Mouse (Mus musculus): ENCODE data around the gene Sipa1l2.
"Not testable (repeated sequence)": the region's sequence is repeated elsewhere in the genome, so short reads cannot be mapped to it uniquely, and the experiment has no call there.

Sipa1l2 gene

GRCm38 (mm10) chr8:125449048-125449447 is 120.6 kb downstream of the Sipa1l2 start:
- no peak for DNase-seq

GRCm38 (mm10) chr8:125447543-125447942 is 122.1 kb downstream of the Sipa1l2 start:
- DNase-seq: no peak

GRCm38 (mm10) chr8:125446236-125446635 is 123.4 kb downstream of the Sipa1l2 start:
- DNase-seq: no peak

GRCm38 (mm10) chr8:125445225-125445609 is 124.4 kb downstream of the Sipa1l2 start:
- DNase-seq: no peak

GRCm38 (mm10) chr8:125444457-125445224 is 125.0 kb downstream of the Sipa1l2 start:
- DNase-seq: no peak

- DNase-seq: no peak
These were observed 134.1 kb downstream of the Sipa1l2 start for GRCm38 (mm10) chr8:125435320-125436100.

- no peak for DNase-seq
These were observed 135.5 kb downstream of the Sipa1l2 start for GRCm38 (mm10) chr8:125434151-125434550.

GRCm38 (mm10) chr8:125431321-125431720 is 138.3 kb downstream of the Sipa1l2 start:
- DNase-seq: no peak

- DNase-seq: no peak
These were observed 138.8 kb downstream of the Sipa1l2 start for GRCm38 (mm10) chr8:125430796-125431195.

GRCm38 (mm10) chr8:125428979-125429690 is 140.5 kb downstream of the Sipa1l2 start:
- no peak for DNase-seq

- DNase-seq: no peak
These were observed 145.7 kb downstream of the Sipa1l2 start for GRCm38 (mm10) chr8:125423861-125424260.

GRCm38 (mm10) chr8:125419202-125419830 is 150.3 kb downstream of the Sipa1l2 start:
- DNase-seq: no peak

GRCm38 (mm10) chr8:125416146-125416545 is 153.5 kb downstream of the Sipa1l2 start:
- peak; percentile 19 for DNase-seq

- no peak for DNase-seq
These were observed 155.0 kb downstream of the Sipa1l2 start for GRCm38 (mm10) chr8:125414651-125415050.

GRCm38 (mm10) chr8:125413001-125413909 is 156.4 kb downstream of the Sipa1l2 start:
- no peak for DNase-seq

GRCm38 (mm10) chr8:125410646-125411045 is 159.0 kb downstream of the Sipa1l2 start:
- DNase-seq: no peak

GRCm38 (mm10) chr8:125407672-125408071 is 161.9 kb downstream of the Sipa1l2 start:
- DNase-seq: no peak

GRCm38 (mm10) chr8:125406453-125406852 is 163.2 kb downstream of the Sipa1l2 start:
- DNase-seq: no peak

- no peak for DNase-seq
These were observed 168.3 kb downstream of the Sipa1l2 start for GRCm38 (mm10) chr8:125401350-125401749.

- no peak for DNase-seq
These were observed 171.6 kb downstream of the Sipa1l2 start for GRCm38 (mm10) chr8:125397981-125398380.

- not testable (repeated sequence) for DNase-seq
These were observed 173.9 kb downstream of the Sipa1l2 start for GRCm38 (mm10) chr8:125395682-125396081.

- DNase-seq: no peak
These were observed 174.6 kb downstream of the Sipa1l2 start for GRCm38 (mm10) chr8:125395032-125395431.

Measured in right cerebral cortex, adult 18-20 months (tissue).